Mouse (Mus musculus) lung, postnatal 4 days (tissue): ENCODE measurements at regions not wholly inside any gene's neighbourhood (a gene's known extent, or its start where the extent isn't known, plus 50 kb on each side); places are given as distances from the start of the nearest gene placed in this dataset.
A peak's percentile ranks its signal among the peaks of the same experiment; 100 is the strongest.

Experiments used
- DNase-seq, 2 experiments: peaks; one replicate each; pipeline ENCODE4 v3.0.0; 2021

DNA sequence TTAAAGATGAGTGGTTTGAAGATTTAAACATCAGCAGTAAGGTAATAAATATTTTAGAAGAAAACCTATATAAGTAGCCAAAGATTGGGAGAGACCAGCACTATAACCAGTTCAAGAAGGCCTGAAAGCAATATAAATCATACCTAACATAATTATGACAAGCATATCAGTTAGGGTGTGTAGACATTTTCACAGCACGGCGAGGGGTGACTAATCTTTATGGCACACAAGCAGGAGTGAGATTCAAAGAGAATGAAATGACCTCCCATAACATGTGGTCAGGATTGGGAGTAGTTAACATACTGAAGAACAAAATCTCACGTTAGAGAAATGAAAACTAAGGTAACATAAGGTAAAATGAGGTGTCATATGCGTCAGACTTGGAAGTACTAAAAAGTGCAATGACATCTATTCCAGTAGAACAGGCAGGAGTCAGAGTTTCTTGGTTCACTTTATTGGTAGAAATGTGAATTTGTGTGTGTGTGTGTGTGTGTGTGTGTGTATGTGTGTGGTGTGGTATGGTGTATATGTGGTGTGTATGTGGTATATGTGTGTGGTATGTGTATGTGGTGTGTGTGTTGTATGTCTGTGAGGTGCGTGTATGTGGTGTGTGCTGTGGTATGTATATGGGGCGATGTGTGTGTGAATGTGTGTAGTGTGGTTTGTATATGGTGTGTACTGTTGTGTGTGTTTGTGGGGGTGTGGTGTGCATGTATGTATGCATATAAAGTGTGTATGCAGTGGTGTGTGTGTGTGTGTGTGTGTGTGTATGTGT lies 262.0 kb upstream of the Slc30a5 start:
- DNase-seq = no peak

DNA sequence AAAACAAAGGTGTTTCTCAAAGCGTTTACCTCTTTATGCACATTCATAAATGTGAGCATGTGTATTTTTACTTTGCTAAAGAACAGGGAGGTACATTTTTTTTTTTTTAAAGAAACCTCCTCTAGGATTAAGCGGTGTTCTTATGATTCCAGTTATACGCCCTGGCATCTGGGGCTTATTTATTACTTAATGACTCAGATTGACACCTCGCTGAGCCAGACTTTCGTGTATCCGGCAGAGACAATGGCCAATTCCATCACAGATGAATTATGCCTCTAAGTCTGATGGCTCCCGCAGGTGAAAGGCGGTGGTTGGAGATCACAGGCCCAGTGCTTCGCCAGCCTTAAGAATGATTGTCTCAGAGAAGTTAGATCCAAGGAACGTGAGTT lies 259.5 kb upstream of the Slc30a5 start:
- DNase-seq = no peak

DNA sequence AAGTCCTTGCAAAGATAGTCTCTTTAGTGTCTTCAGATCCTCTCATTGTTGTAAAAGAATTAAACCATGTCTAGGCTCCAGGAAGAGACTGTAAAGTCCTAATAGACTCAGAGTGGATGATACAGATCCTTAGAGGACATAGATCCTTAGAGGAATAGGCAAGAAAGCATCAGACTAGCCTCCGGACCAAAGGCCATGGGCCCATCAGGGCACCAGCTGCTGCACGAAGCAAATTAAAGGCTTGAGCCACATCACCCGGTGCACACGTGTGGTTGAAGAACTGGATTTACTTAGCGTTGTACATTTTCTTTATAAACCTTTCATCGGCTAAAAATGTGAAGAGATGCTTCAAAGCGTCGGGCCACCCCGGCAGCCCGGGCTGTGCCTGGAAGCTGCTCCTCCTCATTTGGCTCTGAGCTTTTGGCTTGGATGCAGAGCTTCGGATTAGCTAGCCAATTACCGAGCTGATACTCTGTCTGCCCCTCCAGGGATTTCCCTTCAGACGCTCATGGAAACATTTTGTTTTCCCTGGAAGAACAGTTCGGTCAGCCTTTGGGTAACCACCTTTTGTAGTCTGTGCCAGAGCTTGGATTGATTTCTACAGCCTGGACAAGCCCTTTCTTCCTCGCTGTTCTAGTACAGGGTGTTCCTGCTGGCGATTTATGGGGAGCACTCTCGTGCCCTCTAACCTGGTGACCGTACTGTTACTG lies 259.0 kb upstream of the Slc30a5 start:
- peak; percentile 9 to 27 for DNase-seq

DNA sequence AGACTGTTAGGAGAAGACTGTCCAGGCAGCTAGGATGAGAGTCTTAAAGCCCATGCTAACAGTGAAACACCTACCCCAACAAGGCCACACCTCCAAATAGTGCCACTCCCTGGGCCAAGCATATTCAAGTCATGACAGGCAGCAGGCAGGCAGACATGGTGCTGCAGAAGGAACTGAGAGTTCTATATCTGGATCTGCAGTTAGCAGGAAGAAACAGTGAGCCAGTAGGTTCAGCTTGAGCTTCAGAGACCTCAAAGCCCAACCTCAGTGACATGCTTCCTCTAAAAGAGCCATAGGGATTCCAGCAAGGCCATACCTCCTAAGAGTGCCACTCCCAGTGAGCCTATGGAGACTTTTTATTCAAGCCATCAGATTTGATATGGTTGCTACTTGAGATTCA lies 252.0 kb upstream of the Slc30a5 start:
- DNase-seq = no peak

DNA sequence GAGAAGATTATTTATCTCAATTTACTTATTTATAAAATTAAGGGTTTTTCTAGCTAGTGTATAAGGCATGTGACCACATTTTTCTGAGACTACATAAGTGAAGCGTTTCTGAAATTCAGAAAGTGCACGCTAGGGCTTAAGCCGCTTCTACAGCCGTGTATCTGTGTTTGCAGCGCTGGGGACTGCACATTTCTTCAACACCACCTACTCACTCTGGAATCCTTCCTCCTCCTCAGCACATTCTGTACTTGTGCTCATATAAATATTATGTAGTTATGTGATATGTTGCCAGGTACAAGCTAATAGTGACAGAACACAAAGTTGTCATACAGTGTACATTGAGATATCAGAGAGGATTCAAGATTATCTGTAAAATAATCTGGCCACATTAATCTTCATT lies 251.0 kb upstream of the Slc30a5 start:
- DNase-seq = no peak

DNA sequence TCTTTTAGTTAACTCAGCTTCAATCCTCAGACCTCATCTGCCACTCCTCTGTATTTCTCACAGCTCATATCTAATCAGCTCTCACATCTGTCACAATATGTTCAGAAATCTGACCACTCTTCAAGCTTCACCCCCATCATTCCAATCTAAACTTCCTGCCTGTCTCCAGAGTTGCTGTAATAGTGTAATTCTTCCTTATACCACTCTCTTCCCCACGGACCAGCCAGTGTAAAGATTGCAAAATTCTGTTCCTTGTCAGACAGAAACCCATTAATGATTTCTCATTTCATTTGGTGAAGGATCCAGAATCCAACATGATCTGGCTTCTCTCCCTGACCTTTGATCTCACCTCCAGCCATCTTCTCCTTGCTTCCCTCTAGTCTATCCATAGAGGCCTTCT lies 250.2 kb upstream of the Slc30a5 start:
- DNase-seq = no peak

DNA sequence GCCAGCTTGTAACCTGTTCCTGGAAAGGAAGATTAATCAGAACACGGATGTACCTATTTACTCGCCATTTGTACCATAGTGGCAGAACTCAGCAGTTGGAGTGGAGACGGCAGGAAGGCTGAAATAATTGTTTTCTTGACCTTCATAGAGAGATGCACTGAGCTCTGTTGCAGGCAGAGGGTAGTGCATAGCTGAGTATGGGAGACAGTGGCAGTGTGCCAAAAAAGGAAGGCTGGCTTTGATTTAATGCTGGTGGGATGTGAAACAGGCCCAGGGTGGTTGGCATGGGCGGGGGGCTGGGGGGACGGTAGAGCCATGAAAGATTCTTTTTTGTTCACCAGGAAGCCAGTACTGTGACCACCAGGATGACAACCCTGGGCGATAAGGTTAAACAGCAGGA lies 235.3 kb upstream of the Slc30a5 start:
- no peak for DNase-seq

DNA sequence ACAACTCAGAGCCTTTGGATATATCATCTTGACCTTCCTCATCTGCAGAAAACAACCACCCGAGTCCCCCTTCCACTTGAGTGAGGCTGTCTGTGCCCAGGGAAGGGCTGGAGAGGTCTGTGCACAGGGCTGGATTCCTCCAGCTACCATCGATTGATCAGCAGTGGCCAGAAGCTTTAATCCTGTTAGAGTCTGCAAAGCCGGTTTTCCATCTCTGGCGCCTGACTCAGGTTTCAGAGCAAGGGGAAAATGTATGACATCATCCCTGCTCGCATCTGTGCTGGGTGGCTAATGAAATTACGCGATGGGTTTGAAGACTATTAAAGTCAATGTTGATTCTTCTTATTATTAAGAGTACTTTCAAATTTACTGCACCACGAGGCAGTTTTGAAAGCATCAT lies 229.4 kb upstream of the Slc30a5 start:
- no peak for DNase-seq

DNA sequence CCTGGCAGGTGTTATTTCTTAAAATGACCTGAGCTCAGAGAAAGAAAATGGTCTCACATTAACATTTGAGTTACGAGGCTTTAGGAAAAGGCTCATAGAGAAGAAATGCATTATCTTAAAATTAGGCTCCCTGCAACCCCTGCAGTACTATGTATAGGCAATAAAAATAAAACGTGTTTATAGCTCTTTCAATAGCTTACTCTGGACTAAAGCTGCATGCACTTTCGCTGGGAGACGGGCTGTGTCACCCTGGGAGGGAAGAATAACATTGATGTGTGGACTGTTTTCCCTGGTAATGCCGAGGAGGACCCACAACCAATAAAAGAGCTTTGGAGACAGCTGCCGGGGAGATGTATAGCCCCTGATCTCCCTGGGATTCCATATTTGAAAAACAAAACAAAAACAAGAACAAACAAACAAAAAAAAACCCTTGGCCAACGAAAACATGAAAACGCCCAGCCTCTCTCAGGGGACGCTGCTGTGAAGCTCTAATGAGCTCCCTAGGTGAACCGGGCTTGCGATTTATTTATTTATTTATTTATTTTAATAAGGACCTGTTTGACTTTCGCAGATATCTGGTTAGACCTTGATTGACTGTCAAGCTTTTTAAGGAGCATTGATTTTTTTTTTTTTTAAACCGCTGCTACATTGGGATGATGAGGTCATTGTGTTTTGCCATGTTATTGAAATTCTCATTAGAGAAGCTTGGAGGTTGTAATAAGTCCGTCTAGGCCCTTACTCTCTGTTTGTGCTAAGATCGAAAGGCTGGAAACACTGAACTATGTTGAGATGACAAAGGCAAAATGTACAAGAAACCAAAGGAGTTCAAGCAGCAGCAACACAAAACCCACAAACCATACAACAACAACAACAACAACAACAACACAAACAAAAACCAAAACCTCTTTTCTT lies 228.3 kb upstream of the Slc30a5 start:
- DNase-seq = no peak

DNA sequence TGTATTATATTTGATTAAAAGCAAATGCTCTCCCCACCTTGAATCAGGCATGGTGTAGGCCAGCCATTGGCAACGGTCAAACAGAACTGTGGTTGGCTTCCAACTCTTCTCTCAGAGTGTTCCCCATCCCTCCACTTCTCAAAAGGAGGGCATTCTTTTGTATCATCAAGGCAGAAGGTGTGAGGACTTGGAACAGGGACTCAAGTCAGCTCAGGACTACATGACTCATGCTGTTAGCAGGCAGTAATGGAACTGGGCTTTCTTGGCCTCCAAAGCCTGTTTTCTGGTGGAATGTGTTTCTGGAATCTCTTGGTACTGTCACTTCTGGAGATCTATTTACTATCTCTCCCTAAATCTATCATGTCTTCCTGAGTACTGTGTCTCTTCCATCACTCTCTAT lies 216.3 kb upstream of the Slc30a5 start:
- no peak for DNase-seq

DNA sequence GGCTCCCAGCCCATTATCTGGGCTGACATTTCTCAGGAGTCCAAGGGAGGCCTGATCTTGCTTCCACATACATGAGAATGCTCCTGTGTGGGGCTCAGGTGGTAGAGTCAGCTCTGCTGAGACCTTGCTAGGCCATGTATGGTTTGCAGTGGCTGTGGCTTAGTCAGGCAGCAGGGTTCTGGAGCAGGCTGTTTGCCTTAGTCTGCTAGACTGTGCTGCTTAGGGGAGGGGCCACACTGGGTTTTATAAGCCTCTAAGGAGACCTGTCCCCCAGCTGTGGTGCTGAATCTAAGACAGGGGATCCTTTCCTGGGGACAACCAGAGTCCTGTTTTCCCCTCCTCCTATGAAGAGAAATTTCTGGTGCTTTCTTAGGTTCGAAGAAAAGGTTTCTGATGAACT lies 199.4 kb upstream of the Slc30a5 start:
- DNase-seq = peak in 1 of 2 experiments; percentile 5

DNA sequence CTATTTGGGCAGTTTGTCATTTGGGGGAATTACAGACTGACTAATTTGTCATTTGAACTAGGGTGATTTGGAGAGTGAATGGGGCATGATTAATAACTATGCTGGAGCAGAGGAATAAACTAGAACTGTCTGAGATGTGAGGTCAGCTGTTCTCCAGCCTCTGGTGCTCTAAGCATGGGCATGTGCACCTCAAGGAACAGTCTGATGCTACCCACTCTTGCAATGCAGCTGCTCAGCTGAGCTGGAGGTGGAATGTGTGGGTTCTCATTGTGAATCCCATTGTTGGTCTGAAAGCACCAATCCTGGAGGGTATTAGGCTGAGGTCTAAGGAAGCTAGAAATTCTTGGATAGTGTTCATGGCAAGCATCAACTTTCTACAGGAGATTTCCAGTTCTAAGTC lies 192.8 kb upstream of the Slc30a5 start:
- DNase-seq = no peak

DNA sequence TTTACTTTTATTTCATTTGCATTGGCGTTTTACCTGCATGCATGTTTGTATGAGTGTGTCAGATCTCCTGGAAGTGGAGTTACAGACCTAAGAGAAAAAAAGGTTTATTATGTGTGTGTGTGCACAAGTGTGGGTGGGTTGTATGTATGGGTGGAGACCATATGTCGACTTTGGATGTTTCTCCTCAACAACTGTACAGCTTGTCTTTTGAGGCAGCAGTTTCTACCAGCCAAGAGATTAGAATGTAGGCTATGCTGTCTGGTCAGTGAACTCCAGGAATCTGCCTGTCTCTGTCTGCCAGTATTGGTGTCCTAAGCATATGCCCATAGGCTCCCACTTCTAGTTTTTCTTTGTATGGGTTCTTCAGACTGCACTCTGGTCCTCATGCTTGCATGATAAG lies 192.3 kb upstream of the Slc30a5 start:
- no peak for DNase-seq

DNA sequence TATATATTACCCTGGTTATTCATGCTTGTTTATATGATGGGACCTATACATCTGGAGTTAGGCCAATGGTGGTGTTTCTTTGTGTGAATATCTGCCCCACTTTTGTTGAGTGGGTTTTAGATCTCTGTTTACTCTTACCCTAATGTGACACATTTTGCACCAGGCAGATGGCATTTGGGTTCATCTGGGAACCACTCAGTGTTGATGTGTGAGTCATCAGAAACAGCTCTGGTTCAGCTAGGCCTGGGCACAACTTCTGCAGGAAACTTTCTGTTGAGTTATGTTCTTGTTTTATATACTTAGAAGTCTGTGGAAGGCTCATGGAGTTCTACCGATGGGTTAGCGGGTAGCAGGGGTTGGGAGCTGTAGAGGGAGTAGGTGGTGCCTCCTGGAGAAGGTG lies 191.7 kb upstream of the Slc30a5 start:
- no peak for DNase-seq

DNA sequence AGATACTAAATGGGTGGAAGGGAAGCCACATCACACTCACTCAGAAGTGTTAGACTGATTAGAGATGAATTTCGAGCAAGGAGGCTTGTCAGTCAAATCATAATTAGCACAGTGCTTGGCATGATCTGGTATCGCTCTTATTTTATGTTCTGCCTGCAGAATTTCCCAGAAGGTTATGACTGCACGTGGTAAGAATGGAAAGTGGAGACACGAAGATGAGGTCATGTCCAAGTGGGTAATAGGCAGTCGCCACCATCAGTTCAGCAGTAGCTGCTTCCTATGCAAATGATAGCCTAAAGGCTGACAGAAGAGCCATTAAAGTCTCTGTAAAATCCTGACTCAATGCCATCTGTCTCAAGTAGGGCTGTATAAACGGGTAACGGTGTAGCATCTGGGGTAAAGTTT lies 186.0 kb upstream of the Slc30a5 start:
- no peak for DNase-seq

DNA sequence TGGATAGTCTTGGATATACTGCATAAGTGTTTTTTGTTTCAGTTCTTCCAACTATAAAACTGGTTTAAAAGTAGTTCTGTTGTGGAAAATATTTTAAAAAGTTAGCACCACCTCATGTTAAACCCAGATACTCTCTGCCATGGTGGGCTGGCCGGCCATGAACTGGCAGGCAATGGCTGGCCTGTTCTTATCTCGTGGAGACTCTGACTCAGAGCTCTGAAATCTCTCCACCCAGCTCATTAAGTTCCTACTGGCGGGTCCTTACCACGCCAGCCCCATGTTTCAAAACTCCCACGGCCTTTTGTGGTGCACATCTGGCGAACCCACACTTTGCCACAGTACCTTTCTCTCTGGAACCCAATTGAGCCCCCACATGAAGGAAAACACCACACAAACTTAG lies 183.8 kb upstream of the Slc30a5 start:
- DNase-seq = no peak

DNA sequence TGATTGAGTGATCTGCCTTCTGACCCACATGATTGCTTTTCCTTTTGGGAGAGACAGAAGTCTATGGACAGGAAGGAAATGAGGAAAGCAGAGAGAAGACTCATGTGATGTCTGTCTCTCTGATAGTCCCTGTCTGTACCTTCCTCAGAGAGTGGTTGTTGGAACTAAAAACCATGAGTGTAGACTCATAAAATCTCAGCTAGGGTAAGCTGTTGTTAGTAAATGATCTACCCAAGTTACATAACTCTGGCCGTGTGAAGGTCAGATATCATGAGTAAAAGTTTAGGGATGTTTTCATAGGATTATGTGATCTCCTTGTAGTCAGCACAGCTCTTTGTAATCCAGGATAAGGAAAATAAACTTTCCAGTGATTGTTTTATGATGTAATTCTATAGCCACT lies 183.0 kb upstream of the Slc30a5 start:
- no peak for DNase-seq

DNA sequence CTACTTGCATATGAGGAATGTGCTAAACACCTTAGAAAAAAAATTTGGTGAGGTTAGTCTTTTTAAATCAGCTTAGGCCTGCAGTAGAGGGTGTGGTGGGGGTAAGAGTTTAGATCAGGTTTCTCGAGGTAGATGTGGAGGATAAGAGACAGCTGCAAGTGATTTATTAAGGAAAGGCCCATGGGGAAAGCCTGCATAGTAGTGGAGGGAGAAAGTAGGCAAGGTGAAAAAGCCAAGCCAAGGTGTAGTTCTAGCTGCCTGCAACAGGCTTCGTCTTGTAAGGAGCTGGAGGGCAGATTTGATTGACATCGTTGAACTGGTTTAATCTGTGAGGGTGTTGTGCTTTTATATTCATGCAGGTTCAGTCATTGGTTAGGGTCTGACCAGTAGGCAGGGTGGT lies 182.2 kb upstream of the Slc30a5 start:
- no peak for DNase-seq

DNA sequence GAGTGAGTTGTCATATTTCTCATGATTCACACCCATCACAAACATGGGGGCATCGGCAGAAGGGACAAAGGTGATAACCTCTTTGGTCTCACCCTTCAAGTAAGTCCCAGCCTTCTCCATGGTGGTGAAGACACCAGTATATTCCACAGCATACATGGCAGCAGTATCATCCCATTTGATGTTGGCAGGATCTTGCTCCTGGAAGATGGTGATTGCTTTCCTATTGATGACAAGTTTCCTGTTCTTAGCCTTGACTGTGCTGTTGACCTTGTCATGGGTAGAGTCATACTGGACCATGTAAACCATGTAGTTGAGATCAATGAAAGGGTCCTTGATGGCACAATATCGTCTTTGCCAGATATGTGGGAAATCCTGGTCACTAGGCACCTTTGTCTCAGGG lies 180.4 kb upstream of the Slc30a5 start:
- DNase-seq = no peak

DNA sequence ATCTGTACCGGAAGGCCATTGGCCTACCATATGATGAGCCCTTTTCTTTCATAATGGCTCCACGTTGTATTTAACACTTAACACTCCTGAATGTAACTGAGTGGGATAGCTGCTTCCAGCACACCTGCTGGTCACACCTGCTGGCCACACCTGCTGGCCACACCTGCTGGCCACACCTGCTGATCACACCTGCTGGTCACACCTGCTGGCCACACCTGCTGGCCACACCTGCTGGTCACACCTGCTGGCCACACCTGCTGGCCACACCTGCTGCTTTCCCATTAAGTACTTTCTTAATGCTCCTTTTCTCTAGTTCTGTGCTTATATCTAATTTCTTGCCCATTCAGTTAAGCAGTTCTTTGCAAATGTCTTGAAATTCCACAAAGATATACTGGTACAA lies 157.4 kb upstream of the Slc30a5 start:
- DNase-seq = no peak

DNA sequence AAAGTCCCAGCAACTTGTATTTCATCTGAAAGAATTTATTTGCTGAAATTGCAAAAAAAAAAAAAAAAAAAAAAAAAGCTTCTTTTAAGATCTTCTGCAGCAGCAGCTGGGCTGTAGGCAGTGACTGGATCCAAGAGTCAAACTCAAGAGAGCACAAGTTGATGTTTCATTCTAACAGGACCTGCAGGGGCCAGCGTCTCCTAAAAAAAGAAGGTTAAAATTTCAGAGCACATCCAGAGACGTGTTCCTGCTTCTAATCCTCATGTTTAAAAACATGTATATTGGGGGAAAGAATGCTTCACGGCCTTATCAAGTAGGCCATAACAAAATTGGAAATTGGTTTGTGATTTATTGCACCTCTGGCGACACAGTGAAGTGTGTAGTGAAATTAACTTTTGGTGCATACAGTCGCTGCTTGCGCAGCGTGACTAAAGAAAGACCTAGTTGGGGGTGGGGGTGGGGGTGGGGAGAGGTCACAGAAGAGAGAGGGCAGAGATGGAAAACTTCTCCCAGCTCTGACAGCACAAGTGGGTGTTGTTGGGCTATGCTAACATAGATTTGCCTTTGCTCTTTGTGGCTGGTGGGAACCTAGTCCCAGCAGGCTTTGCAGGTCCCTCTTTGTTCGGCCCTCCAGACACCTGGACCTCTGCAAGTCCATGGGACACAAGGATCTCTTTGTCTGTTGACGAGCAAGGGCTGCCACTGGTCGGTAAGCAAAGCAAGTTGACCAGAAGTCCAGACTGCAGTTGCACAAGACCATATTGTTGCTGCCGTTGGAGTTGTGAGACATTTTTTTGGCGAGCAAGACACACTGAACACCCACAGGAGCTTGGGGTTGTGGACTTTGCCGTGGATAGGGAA lies 155.7 kb upstream of the Slc30a5 start:
- DNase-seq = peak; percentile 5 to 41

DNA sequence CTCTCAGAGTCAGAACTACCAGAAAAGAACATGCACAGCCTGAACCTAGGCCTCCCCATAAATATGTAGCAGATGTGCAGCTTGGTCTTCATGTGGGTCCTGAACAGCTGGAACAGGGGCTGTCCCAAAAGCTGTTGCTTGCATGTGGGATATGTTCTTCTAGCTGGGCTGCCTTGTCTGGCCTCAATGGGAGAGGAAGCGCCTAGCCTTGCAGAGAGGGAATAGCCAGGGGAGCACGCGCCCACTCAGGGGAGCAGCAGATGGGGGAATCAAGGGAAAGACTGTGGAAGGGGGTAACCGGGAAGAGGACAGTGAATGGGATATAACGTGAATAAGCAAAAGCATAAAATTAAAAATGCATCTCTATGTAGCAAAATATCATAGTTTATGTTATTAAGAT lies 154.9 kb upstream of the Slc30a5 start:
- no peak for DNase-seq

DNA sequence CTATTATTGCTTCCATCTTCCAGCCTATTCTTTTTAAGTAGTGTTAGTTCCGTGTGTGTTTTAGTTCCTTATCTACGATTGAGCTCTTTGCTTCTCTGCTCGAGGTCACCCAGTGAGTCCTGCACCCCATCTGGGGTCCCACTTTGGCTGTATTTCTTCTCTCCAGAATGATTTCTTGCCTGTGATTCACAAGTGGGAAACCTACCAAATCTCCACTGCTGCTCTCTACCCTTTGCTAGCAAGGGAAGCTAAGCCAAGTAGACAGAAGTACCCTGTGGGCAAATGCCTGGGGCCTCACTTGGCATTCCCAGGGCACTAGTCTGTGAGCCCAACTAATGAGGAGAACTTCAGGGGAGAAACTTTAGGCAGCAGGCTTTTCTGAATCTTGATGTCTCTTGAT lies 142.5 kb upstream of the Slc30a5 start:
- no peak for DNase-seq
